Mouse (Mus musculus) adrenal gland, postnatal 10 days (tissue): Measurements from ENCODE around the gene Lrrc71. TPM values are rescaled to one million over a fixed set of nuclear protein-coding genes. Genes with fewer than 3 reads are reported as not detected.
A peak's percentile ranks its signal among the peaks of the same experiment; 100 is the strongest.

Source experiments
- DNase-seq: peaks from one replicate; pipeline ENCODE4 v3.0.0; 2021; ENCODE audit warnings: mixed read lengths
- long read RNA-seq, 2 experiments: library from polyadenylated mRNA; stranded (forward); transcript quantifications; one replicate each; pipeline ENCODE4 v2.0.0; 2021
- total RNA-seq, 2 experiments: library from RNA; stranded (reverse); gene quantifications; 2 replicates each; pipeline ENCODE4 v1.2.3; 2021

Lrrc71 gene
- under 1 TPM; 0.24 to 0.58 TPM for total RNA-seq
- long read RNA-seq, experiment 1, result 0 reads
- long read RNA-seq, experiment 2, partial matches to known transcripts, result 0 of 2 reads
- long read RNA-seq, experiment 2, other reads (novel, unspliced or antisense), result 2 of 2 reads

DNA sequence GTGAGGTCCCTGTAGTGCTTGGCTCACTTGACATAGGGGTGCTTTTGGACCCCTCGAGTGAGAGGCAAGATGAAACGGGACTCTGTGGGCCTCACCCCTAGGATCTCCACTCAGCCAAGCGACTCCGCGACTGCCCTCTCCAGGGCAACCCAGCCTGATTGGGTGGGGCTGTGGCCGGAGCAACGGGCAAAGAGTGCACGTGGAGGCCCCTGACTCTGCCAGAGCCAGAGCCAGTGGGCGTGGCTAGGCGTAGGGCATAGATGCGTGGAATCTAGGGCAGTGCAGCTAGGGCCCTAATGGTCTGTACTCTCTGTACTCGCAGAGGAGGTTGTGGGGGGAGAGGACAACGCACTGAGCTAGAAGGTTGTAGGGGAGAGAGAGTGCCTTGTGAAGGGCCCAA is at the start of gene Lrrc71:
Gene Lrrc71 (minus strand): TSS at position 195 of the 400 bp plus-strand sequence.
- DNase-seq, result no peak

- peak; percentile 54 for DNase-seq
Measured at GRCm38 (mm10) chr3:87796736-87797334, 48.4 kb upstream of the Lrrc71 start, which contains the start of gene Insrr. Gene Insrr (plus strand): TSS chr3:87796951.

DNA sequence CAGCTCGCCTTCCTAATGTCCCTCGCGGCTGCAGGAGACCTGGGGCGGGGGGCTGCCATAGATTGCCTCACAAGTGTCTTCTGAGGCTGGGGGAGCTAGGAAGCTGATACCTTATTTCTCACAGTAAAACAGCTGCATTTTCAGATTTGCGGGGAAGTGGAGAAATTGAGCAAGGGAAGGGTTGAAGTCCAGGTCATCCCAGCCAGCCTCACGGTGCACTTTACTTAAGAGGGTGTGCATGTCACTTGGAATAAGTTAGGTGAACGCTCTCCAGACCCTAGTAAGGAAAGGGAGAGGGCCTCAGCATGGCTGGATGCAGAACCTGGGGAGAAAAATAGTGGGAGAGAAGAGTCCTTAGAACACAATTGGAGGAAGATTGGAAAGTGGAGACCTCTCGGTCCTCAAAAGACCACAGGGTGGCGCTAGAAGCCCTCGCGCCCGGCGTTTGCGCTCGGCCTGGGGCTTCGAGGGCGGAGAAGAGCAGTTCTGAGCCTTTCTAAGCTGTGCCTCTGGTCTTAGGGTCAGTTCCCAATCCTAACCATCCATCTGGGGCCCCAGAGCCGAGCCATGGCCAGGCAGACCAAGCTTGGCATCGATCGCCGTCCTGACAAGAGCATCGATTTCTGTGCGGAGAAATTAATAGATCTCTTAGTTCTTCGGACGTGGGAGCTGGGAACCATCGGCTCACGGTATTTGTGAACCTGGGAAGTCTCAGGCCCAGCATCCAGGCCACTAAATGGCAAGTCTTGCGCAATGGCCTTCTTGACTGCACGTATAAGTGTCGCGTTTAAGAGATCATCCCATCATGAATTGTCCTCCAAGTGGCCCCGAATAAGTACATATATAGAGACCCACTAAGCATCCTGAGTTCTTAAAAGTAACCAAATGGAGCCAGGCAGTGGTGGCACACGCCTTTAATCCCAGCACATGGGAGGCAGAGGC is 47.2 kb upstream of the Lrrc71 start:
- peak; percentile 82 for DNase-seq

DNA sequence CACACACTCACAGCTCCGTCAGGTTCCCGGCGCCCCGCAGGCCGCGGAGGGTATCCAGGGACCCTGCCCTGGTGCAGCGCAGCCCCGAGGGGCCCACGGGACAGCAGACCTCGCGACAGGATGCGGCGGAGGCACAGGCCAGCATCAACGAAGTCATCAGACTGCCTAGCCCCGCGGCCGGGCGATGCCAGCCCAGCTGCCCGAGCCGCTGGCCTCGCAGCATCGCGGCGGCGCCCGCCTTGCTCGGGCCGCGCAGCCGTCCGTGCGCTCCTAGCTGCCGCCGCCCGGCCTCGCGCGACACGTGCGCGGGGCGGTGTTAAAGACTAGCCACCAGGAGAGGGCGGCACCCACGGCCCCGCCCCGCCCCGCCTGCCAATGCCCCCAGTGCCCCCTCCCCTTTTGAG is 46.5 kb upstream of the Lrrc71 start, which contains the start of gene Ntrk1:
Gene Ntrk1 (minus strand): TSS at position 241 of the 404 bp plus-strand sequence.
- DNase-seq, result peak; percentile 36

DNA sequence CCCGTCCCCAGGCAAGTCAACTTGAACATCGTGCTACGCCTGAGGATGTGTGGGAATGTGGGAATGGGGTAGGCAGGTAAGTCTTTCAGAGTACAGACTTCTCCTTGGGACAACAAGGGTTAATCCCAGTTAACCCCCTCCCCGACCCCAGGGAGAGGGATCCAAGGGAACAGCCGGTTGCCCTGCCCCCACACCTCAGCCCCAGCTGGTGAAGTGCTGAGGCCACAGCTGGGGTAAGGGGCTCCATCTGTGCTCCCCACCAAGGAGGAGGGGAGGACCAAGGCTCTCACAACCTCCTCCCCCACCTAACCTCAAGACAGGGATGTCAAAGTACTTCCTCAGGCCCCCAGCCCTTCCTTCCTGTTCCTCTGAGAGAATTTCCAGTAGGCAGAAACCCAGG is 41.3 kb upstream of the Lrrc71 start:
- no peak for DNase-seq

DNA sequence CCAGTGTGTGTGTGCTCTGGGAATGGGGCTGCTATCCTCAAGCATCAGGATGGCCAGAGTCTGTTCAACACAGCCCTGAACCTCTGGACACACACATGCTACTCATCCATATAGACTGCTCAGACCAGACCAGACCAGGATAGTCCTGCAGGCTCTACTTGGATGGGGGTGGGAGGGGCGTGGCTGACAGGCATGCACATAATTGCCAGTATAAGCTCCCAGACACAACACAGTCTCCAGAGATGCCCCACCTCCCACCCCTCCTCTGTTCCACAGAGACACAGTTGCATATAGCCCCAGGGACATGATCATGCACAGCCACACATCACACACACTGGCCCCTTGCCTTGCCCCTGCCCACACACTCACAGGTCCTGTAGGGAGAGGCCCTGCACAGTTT is 40.8 kb upstream of the Lrrc71 start:
- DNase-seq, result no peak

DNA sequence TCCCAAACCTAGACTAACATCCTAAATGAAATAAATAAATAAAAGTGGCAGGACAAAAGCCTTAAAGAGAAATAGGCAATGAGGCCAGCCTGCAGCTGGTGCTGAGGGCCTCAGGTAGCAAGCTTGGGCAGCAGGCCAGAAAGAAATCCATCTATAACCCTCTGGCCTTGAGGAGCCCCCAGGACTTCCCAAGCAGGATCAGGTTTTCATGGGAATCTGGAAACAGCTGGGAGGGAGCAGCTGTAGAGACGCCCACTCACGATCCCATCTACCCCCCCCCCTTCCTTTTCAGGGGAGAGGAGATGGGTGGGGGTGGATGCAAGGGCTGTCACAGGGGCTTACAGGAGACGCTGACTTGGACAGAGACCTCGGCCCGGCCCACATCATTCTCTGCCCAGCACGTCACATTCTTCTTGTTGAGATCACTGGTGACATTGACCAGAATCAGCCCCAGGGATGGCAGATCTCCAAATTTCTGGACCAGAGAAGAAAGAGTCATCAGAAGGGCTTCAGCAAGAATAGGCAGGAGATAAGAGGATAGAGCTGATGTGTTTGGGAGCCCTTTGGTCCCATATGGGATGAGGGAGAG is 37.3 kb upstream of the Lrrc71 start:
- peak; percentile 43 for DNase-seq

DNA sequence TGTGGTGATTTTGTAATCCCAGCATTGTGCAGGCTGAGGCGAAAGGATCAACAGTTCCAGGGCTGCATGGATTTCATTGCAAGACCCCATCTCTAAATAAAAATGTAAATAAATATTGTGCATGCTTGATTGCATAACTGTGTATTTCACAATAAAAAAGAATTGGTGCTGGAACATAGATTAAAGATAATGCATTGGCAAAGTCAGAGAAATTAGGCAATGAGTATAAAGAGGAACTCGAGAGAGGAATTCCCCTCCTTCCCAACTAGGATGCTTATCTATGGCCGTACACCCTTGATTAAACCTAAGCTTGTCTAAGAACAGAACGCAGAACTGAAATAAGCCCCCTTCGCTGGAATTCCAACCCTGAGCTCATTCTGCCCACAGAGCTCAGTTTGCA is 36.7 kb upstream of the Lrrc71 start:
- DNase-seq, result no peak

DNA sequence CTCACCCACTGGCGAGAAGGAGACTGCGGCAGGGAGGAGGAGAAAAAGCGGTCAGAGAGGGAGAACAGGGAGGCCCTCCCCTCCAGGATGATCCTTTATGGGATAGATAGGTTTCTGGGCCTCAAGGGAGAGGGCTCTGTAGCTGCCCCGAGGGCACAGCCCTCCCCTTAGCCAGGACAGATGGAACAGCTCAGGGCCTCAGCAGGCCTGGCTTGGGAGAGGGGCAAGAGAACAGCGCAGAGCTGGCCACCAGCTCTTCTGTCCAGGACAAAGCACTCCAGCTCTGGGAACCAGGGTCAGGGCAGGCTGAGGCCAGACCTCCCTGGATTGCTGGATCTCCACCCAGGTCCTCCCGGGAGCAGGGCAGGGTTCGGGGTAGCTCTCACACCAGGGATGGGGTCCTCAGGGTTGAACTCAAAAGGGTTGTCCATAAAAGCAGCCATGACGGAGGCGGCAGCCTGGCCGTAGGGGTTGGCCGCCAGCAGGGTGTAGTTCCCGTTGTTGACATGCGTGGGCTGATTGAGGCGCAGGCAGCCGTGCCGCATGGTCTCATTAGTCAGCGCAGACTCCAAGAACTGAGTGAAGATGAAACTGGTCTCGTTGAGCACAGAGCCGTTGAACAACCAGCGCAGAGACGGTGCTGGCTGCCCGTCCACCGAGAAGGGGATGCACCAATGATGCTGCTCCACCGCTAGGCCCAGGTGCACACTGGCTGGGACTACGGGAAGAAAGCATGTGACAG is 35.0 kb upstream of the Lrrc71 start:
- no peak for DNase-seq

GRCm38 (mm10) chr3:87779086-87779485 is 30.7 kb upstream of the Lrrc71 start:
- no peak for DNase-seq

DNA sequence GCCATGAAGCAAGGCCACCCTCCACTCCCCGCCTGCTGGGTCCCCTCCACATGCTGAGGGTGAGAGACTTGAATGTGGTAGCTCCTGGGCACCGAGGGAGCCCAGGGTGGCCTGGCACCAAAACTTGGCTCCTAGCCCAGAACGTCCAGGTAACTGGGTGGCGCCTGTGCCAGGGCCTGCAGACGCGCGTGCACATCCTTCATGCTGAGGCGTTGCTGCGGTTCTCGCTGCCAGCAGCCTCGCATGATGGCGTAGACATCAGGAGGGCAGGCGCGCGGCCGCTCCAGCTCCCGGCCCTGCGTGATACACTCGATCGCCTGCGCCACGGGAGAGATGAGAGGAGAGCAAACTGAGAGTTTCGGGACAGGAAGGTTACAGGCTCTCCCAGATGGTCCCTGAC is 29.9 kb upstream of the Lrrc71 start:
- DNase-seq, result no peak

DNA sequence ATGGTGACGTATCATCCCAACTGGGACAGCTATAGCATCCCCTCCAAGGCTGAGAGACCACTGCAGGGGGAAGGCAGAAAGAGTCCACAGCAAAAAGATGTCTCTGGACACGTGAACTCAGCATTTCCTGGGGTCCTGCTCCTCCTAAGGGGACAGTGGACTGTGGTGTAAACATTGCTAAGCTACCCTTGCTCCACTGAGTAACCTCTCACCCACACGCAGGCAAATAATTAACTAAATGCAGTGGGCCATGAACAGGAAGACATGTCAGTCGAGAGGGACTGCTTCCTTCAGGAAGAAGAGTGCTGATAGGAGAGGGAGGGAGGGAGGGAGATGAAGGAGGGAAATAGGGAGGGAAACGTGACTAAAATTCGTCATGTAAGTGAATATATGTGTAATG is 22.7 kb upstream of the Lrrc71 start:
- no peak for DNase-seq

DNA sequence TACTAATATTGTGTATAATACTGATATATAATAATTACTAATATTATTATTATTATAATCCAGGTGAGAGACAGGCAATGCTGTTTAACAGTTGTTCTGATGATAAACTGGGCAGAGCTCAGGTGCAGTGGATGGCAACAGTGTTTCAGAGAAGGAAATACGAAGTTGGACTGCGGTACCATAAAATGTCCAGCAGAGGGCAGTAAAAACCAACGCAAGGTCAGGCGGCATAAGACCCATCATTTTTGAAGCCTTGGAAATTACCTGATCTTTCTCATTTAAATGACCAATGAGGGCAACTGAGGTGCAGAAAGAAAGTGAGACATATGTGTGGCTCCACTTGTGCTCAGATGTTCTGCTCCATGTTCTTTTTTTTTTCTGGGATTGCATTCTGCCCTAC is 21.9 kb upstream of the Lrrc71 start:
- peak; percentile 63 for DNase-seq

GRCm38 (mm10) chr3:87769506-87769905 is 21.1 kb upstream of the Lrrc71 start:
- no peak for DNase-seq

- DNase-seq, result peak; percentile 91
Measured at GRCm38 (mm10) chr3:87768844-87769243, 20.4 kb upstream of the Lrrc71 start.

DNA sequence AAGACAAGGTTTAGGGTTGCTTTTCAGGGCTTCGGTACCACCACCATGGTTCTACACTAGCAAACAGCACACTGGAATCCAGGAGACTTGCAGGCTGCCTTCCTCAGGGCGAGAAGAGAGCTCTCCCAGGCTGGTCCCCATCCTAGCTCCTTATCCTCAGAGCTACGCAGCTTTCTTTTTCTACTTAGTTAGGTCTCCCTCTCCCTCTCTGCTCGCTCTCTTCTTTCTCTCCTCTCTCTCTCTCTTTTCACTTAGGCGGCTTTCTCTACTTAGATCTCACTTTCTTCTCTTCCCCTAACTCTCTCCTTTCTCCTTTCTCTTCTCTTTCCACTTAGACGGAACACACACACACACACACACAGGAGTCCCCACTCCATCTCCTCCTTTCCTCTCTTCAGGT is 20.0 kb upstream of the Lrrc71 start:
- DNase-seq, result no peak

DNA sequence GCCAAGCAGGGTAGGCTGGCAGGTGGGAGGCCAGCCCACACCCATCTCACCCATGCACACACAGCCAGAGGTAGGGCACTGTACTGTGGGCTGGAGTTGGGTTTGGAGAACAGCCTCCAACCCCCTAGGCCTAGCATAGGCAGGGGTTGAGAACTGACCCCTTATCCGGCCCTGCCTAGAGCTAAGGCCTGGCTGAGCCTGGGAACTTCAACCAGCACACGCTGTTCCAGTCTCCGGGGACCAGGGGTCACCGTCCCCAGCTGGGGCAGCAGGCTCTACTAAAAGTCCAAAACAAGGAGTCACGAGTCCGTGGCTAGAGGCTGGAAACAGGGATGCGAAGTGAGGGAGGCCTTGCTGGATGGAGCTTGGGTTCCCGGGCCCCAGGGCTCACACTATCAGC is 19.3 kb upstream of the Lrrc71 start:
- DNase-seq, result no peak

DNA sequence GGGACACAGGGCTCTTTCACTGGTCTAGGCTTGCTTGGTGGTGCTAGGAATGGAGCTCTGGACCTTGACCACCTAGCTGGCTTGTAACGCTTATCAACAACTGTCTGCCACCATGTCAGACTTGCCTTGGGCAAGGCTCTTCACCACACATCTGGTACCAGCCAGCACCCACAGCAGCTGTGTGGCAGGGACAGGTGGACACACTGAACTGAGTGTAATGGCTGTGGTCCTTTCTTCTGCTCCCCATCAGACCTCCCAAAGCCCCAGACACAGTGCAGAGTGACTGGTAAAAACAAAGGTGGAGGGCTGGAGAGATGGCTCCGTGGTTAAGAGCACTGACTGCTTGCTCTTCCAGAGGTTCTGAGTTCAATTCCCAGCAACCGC is 17.9 kb upstream of the Lrrc71 start:
- no peak for DNase-seq

GRCm38 (mm10) chr3:87765631-87766283 is 17.3 kb upstream of the Lrrc71 start:
- no peak for DNase-seq

GRCm38 (mm10) chr3:87765091-87765490 is 16.7 kb upstream of the Lrrc71 start:
- DNase-seq, result peak; percentile 57

DNA sequence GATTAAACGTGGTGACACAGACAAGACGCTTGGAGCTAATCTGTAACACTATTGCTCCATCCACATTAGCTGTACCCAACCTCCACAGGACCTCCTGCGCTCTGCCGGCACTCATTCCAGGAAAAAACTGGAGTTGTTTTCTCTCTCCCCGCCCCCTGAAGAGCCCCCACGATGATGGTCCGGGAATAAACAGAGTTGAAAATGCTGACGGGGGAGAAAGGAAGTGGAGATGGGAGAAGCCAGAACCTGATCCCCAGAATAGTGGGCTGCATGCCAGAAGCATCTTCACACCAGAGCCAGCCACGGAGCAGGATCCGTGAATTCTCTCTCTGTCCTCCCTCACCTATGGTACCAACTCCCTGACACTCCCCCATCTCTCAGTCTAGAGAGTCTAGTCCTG is 16.1 kb upstream of the Lrrc71 start:
- no peak for DNase-seq
